Mouse (Mus musculus) C2C12 (cell line): ENCODE measurements around the gene Epha4. TPM values are rescaled to one million over a fixed set of nuclear protein-coding genes. Genes with fewer than 3 reads are reported as not detected.

Experiments
- H3K27me3 ChIP-seq: one replicate; pipeline ENCODE4 v1.6.1; 2011; ENCODE audit not compliant: control insufficient read depth, insufficient read depth, insufficient read length
- H3K36me3 ChIP-seq: one replicate; pipeline ENCODE4 v1.6.1; 2011; ENCODE audit not compliant: control insufficient read depth, insufficient read depth
- H3K4me3 ChIP-seq: one replicate; pipeline ENCODE4 v1.5.1; 2011; ENCODE audit warnings: mild to moderate bottlenecking, control low read depth; ENCODE audit not compliant: poor library complexity, insufficient read depth, severe bottlenecking
- H3K79me2 ChIP-seq: one replicate; pipeline ENCODE4 v1.6.1; 2011; ENCODE audit not compliant: control insufficient read depth, insufficient read depth
- H3K79me3 ChIP-seq: one replicate; pipeline ENCODE4 v1.6.1; 2011; ENCODE audit warnings: low read depth, control low read depth
- H3ac ChIP-seq: one replicate; pipeline ENCODE3; 2011; ENCODE audit warnings: low read depth; ENCODE audit not compliant: control insufficient read depth, insufficient read length
- CEBPB ChIP-seq: IDR thresholded peaks from one replicate; pipeline ENCODE4 v1.6.1; 2011; ENCODE audit warnings: low read depth, mild to moderate bottlenecking, control low read depth, moderate library complexity
- CTCF ChIP-seq: IDR thresholded peaks from one replicate; pipeline ENCODE4 v1.5.1; 2011; ENCODE audit not compliant: control insufficient read depth, insufficient read depth, insufficient read length
- FOSL1 ChIP-seq: IDR thresholded peaks from one replicate; pipeline ENCODE4 v1.8.0; 2011; ENCODE audit warnings: mild to moderate bottlenecking, low read length; ENCODE audit not compliant: poor library complexity, insufficient read depth, severe bottlenecking
- MAX ChIP-seq: IDR thresholded peaks from one replicate; pipeline ENCODE4 v1.6.1; 2011; ENCODE audit warnings: mild to moderate bottlenecking, control low read depth
- MYOD1 ChIP-seq: IDR thresholded peaks from one replicate; pipeline ENCODE4 v1.6.1; 2011; ENCODE audit warnings: low read depth; ENCODE audit not compliant: control insufficient read depth, insufficient read length
- MYOG ChIP-seq: IDR thresholded peaks from one replicate; pipeline ENCODE4 v1.6.1; 2011; ENCODE audit not compliant: control insufficient read depth, insufficient read length; ENCODE audit errors: extremely low read depth
- USF1 ChIP-seq: IDR thresholded peaks from one replicate; pipeline ENCODE4 v1.6.1; 2011; ENCODE audit warnings: low read depth, mild to moderate bottlenecking, control low read depth, moderate library complexity
- polyA plus RNA-seq: library from polyadenylated mRNA; unstranded; fragments of >200 nt; fragmentation: generic; extraction: Trizol; gene quantifications from one replicate; pipeline ENCODE4 v1.2.1, GENCODE M21; 2012; ENCODE audit warnings: missing spikeins

Epha4 gene
- polyA plus RNA-seq, 1 experiment, result 1.9 TPM

- Histone ChIP-seq H3K36me3 (no peaks in the 10 kb centered on the region), H3K27me3 (no peaks in the 10 kb centered on the region), H3K79me2 (no peaks in the 10 kb centered on the region), H3ac (no peak overlapping the region), H3K79me3 (no peaks in the 10 kb centered on the region), H3K4me3 (no peak overlapping the region)
- TF ChIP-seq USF1 (no peak), MYOD1 (no peak), MYOG (no peak), FOSL1 (no peak), CTCF (no peak), MAX (no peak), CEBPB (no peak)
Measured at GRCm38 (mm10) chr1:77523354-77523753, 8.5 kb upstream of the Epha4 start.

GRCm38 (mm10) chr1:77521640-77522539, 7.0 kb upstream of the Epha4 start:
- H3ac ChIP-seq, result no peak overlapping the region
- TF ChIP-seq CTCF (no peak), MYOD1 (no peak), FOSL1 (no peak), MAX (no peak), CEBPB (no peak), MYOG (no peak), USF1 (no peak)
- H3K27me3 ChIP-seq, result no peaks in the 10 kb centered on the region
- H3K4me3 ChIP-seq, result no peak overlapping the region
- no peaks in the 10 kb centered on the region for H3K79me2 ChIP-seq
- no peaks in the 10 kb centered on the region for H3K79me3 ChIP-seq
- no peaks in the 10 kb centered on the region for H3K36me3 ChIP-seq

- no peaks in the 10 kb centered on the region for H3K27me3 ChIP-seq
Measured at GRCm38 (mm10) chr1:77518715-77519114, 3.8 kb upstream of the Epha4 start.

DNA sequence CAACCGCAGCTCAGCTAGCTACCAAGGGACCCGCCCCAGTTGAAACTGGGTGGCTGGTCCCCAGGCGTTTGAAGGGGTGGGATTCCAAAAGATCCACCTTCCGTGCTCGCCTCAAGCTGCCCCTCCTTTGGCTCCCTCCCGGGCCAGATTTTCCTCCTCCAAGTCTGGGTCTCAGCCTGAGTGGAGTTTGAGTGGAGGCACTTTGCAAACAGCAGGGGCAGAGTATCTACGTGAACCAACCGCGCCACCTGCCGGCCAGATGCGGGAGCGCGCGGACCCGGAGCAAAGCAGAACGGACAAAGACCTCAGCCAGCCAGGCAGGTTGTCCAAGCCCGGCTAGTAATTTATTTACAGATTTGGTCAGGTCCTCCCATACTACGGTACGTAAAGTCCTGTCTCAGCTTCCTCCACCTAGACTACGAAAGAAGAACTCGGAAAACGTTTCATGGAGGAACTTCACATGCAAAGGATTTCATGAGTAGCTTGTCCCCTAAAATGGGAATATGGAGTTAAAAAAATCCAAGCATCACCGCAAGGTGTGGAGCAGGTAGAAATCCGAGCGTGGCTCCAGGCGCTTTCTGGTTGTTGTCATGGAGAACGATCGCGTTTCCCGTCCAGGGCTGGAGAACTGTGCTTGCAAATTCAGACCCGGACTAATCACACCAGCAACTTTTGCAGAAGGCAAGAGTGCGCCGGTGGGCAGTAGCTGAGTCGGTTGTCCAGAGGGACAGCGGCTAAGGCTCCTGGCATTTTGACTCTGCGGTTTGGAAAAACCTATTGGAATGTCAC, 1.5 kb upstream of the Epha4 start:
- H3K79me3 ChIP-seq, result peaks cover 4% of the 10 kb centered on the region
- TF ChIP-seq CEBPB (no peak), CTCF (peak; percentile 94), USF1 (no peak)
- H3ac ChIP-seq, result peak overlapping the region; percentile 32
- peak overlapping the region; percentile 25 for H3K4me3 ChIP-seq
- H3K27me3 ChIP-seq, result no peaks in the 10 kb centered on the region
- peaks cover 32% of the 10 kb centered on the region for H3K79me2 ChIP-seq
- no peaks in the 10 kb centered on the region for H3K36me3 ChIP-seq

More at GRCm38 (mm10) chr1:77518715-77519114, 3.8 kb upstream of the Epha4 start:
- TF ChIP-seq MAX (no peak), CEBPB (no peak), FOSL1 (no peak)
- Histone ChIP-seq H3K36me3 (no peaks in the 10 kb centered on the region), H3ac (no peak overlapping the region), H3K4me3 (no peak overlapping the region), H3K79me2 (peaks cover 9% of the 10 kb centered on the region), H3K79me3 (no peaks in the 10 kb centered on the region)

GRCm38 (mm10) chr1:77515651-77515981, 728 bp upstream of the Epha4 start:
- peaks cover 36% of the 10 kb centered on the region for H3K79me2 ChIP-seq
- H3ac ChIP-seq, result peak overlapping the region; percentile 27
- peak overlapping the region; percentile 25 for H3K4me3 ChIP-seq
- peaks cover 4% of the 10 kb centered on the region for H3K79me3 ChIP-seq
- H3K36me3 ChIP-seq, result no peaks in the 10 kb centered on the region
- TF ChIP-seq CEBPB (no peak), MYOG (no peak), MYOD1 (no peak), FOSL1 (no peak), MAX (no peak), USF1 (no peak), CTCF (no peak)
- no peaks in the 10 kb centered on the region for H3K27me3 ChIP-seq
